Mouse (Mus musculus) adrenal gland, adult 10 weeks (tissue): ENCODE data around the gene Ptpn9. TPM values are rescaled to one million over a fixed set of nuclear protein-coding genes. Genes with fewer than 3 reads are reported as not detected.

Source experiments
- polyA plus RNA-seq: library from polyadenylated mRNA; stranded (reverse); fragments of 350-450 nt; fragmentation: Illumina TruSeq; extraction: RNeasy Lipid Tissue Mini Kit (QIAGEN cat#74804); gene quantifications from one replicate; pipeline ENCODE4 v1.2.3, GENCODE M21; 2014; ENCODE audit warnings: low read depth, low replicate concordance

Gene Ptpn9
- polyA plus RNA-seq = 69.1 TPM

GRCm38 (mm10) chr9:56994286-56995197 is at the start of gene Ptpn9:
Gene Ptpn9 (plus strand): TSS chr9:56994923.

GRCm38 (mm10) chr9:56950414-56951400 is 44.0 kb upstream of the Ptpn9 start, which contains the start of gene Snupn:
Gene Snupn (plus strand): TSS chr9:56950878.

GRCm38 (mm10) chr9:57071801-57072351 is 77.2 kb downstream of the Ptpn9 start, which contains the start of gene Sin3a:
Gene Sin3a (plus strand): TSS chr9:57072040.

Other genes starting within 250 kb of the Ptpn9 start
- gene Lingo1, start 198.5 kb upstream of the Ptpn9 start, polyA plus RNA-seq = not detected
- not detected for gene Odf3l1, start 130.2 kb upstream of the Ptpn9 start, polyA plus RNA-seq
- gene Cspg4, start 129.9 kb upstream of the Ptpn9 start, polyA plus RNA-seq = 0.29 TPM
- gene Snx33, start 66.6 kb upstream of the Ptpn9 start, polyA plus RNA-seq = 3.6 TPM
- 51.7 TPM for gene Imp3, start 57.4 kb upstream of the Ptpn9 start, polyA plus RNA-seq
- gene Snupn, start 44.0 kb upstream of the Ptpn9 start, polyA plus RNA-seq = 20.1 TPM
- 33.1 TPM for gene Sin3a, start 77.1 kb downstream of the Ptpn9 start, polyA plus RNA-seq
- gene Man2c1, start 135.8 kb downstream of the Ptpn9 start, polyA plus RNA-seq = 15.5 TPM
- 0.93 TPM for gene Neil1, start 153.4 kb downstream of the Ptpn9 start, polyA plus RNA-seq
- gene Commd4, start 163.4 kb downstream of the Ptpn9 start, polyA plus RNA-seq = 10.6 TPM
- not detected for gene Trcg1, start 241.6 kb downstream of the Ptpn9 start, polyA plus RNA-seq